Mouse (Mus musculus): Measurements from ENCODE around the gene Klf16. TPM values are rescaled to one million over a fixed set of nuclear protein-coding genes. Genes with fewer than 3 reads are reported as not detected.

Gene Klf16
- total and polyA plus RNA-seq, 2 experiments from 2014 or later, result 14.1 to 18.7 TPM

- H3K9me3 ChIP-seq (ENCODE audit: low read length), result no peaks in the 10 kb centered on the region
- TF ChIP-seq CTCF (IDR thresholded peaks at IDR 0.05; ENCODE audit: low read depth), result no peak
- peaks cover 26% of the 10 kb centered on the region for H3K4me1 ChIP-seq (ENCODE audit: insufficient read depth)
- no peak overlapping the region for H3K9ac ChIP-seq
- H3K36me3 ChIP-seq (ENCODE audit: insufficient read depth), result 0 out of 2 replicates have a peak, but pooled peaks cover 7% of the 10 kb centered on the region
- ATAC-seq (no peak), DNase-seq (no peak)
- no peak overlapping the region for H3K27ac ChIP-seq (ENCODE audit: low read depth, low read length)
- no peaks in the 10 kb centered on the region for H3K27me3 ChIP-seq (ENCODE audit: insufficient read depth, low read length)
- WGBS, result 93% methylated on average over 2 of the region's 2 CpGs
- no peak overlapping the region for H3K4me2 ChIP-seq (ENCODE audit: low read depth)
- no peak overlapping the region for H3K4me3 ChIP-seq (ENCODE audit: low read depth, low read length)
Observed at GRCm38 (mm10) chr10:80572477-80572876, 4.6 kb downstream of the Klf16 start.

DNA sequence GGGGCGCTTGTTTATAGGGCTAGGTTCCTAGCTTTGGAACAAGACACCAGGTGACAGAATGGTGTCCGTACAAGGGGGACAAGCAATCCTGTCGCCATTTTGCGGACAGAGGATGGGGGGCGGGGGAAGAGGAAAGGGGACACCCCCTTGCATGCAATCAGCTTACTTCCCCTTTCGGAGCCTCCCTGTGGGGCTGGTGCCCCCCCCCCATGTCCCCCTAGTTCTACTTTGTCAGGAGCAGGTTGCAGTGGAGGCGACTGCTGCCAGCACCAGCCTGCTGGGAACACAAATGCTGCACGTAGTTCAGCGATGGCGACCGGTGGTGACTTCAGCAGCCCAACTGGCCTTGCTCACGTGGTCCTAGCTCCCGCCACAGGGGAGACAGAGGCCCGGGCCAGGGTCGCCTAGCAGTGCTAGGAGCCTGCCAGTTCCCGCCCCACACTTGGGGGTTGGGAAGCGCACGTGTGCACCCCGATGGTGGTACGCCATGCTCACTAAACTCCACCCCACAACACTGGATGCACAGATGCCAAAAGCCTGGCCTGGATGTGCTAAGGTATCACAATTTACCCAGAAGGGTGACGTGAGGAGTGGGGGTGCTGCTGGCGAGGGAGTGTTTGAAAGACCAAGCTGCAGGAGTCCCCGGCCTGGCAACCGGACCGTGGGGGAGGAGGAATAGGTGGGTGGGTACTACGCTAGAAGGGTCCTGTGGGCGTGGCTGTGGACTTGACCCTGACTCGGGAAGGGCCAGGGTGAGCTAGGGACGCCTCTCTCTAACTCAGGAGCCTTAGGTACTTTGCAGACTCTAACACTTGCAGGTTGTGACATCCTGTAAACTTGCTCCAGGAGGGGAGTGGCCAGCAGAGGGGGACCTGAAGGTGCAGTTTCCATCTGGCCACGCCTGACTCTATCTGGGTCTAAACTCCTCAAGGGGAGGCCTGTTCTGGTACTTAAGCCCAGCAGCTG lies 6.0 kb downstream of the Klf16 start:
- DNase-seq, result no peak
- 0 out of 2 replicates have a peak overlapping the region, but pooled peaks have one; percentile 15 for H3K27ac ChIP-seq (ENCODE audit: low read depth, low read length)
- ATAC-seq, result peak; percentile 30
- no peaks in the 10 kb centered on the region for H3K9me3 ChIP-seq (ENCODE audit: low read length)
- no peaks in the 10 kb centered on the region for H3K27me3 ChIP-seq (ENCODE audit: insufficient read depth, low read length)
- peaks cover 36% of the 10 kb centered on the region for H3K4me1 ChIP-seq (ENCODE audit: insufficient read depth)
- TF ChIP-seq CTCF (IDR thresholded peaks at IDR 0.05; ENCODE audit: low read depth), result no peak
- H3K4me2 ChIP-seq (ENCODE audit: low read depth), result peak overlapping the region; percentile 18
- WGBS, result 18% methylated on average over 30 of the region's 30 CpGs
- peak overlapping the region; percentile 37 for H3K9ac ChIP-seq
- H3K4me3 ChIP-seq (ENCODE audit: low read depth, low read length), result no peak overlapping the region
- H3K36me3 ChIP-seq (ENCODE audit: insufficient read depth), result 0 out of 2 replicates have a peak, but pooled peaks cover 7% of the 10 kb centered on the region

GRCm38 (mm10) chr10:80570419-80570818 lies 6.7 kb downstream of the Klf16 start:
- Histone ChIP-seq H3K27me3 (ENCODE audit: insufficient read depth, low read length) (no peaks in the 10 kb centered on the region), H3K4me2 (ENCODE audit: low read depth) (peak overlapping the region; percentile 18; the same call in 1 of the 2 replicates), H3K9me3 (ENCODE audit: low read length) (no peaks in the 10 kb centered on the region), H3K9ac (no peak overlapping the region), H3K4me1 (ENCODE audit: insufficient read depth) (peaks cover 29% of the 10 kb centered on the region), H3K4me3 (ENCODE audit: low read depth, low read length) (no peak overlapping the region), H3K27ac (ENCODE audit: low read depth, low read length) (0 out of 2 replicates have a peak overlapping the region, but pooled peaks have one; percentile 15), H3K36me3 (ENCODE audit: insufficient read depth) (0 out of 2 replicates have a peak, but pooled peaks cover 7% of the 10 kb centered on the region)
- TF ChIP-seq CTCF (IDR thresholded peaks at IDR 0.05; ENCODE audit: low read depth), result no peak
- ATAC-seq (no peak), DNase-seq (no peak)
- 89% methylated on average over 10 of the region's 10 CpGs for WGBS

- Histone ChIP-seq H3K36me3 (ENCODE audit: insufficient read depth) (0 out of 2 replicates have a peak, but pooled peaks cover 7% of the 10 kb centered on the region), H3K9me3 (ENCODE audit: low read length) (no peaks in the 10 kb centered on the region), H3K27me3 (ENCODE audit: insufficient read depth, low read length) (no peaks in the 10 kb centered on the region), H3K4me3 (ENCODE audit: low read depth, low read length) (no peak overlapping the region), H3K4me1 (ENCODE audit: insufficient read depth) (peaks cover 24% of the 10 kb centered on the region), H3K27ac (ENCODE audit: low read depth, low read length) (no peak overlapping the region), H3K4me2 (ENCODE audit: low read depth) (no peak overlapping the region), H3K9ac (no peak overlapping the region)
- no peak for TF ChIP-seq CTCF (IDR thresholded peaks at IDR 0.05; ENCODE audit: low read depth)
- DNase-seq (no peak), ATAC-seq (no peak)
- WGBS, result 43% methylated on average over 10 of the region's 10 CpGs
Observed at GRCm38 (mm10) chr10:80569664-80570066, 7.5 kb downstream of the Klf16 start.

DNA sequence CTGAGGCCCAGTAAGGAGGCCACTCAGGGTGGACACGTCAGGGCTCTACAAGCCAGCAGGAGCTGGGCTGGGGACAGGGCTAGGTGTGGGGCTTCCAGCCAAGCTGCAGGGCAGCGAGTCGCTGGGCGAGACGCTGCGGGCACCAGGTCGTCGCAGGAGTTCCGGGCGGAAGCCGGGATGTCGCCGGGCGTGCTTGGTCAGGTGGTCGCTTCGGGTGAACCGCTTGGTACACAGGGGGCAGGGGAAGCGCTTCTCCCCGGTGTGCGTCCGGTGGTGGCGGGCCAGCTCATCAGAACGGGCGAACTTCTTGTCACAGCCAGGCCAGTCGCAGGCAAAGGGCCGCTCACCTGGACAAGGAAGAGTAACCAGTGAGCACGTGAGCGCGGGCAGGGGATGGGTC lies 8.2 kb downstream of the Klf16 start:
- DNase-seq, result no peak

DNA sequence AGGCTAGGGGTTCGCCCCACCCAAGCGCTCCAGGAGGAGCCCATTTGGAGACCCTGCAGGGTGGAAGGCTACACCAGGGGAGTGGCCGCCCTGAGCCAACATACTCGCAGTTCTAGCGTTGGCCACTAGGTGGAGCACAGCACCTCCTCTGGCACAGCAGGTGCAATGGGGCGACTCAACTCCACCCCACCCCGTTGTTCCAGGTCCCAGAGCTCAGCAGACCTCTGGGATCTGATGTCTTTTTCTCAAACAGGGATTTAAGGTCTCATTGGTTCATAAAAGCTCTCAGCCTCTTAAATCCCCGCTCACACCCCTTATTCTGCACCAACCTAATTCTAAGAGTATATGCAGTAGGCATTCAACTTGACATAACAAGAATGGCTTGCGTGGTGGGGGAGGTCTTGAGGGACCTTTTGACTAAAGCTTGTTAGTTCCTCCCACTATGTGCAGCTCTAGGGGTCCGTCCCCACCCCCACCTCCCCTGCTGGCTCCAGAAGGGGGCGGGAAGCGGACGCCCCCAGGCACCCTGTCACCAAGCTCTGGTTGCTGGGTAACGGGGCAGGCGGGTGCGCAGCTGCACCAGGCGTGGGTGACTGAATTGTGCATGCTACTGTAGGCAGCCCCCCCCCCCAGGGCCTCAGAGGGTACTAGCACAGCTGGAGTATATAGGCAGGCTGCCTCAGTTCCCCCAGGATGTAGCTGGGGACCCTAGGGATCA lies 10.6 kb downstream of the Klf16 start:
- H3K9me3 ChIP-seq (ENCODE audit: low read length), result no peaks in the 10 kb centered on the region
- DNase-seq (peak; percentile 89), ATAC-seq (peak; percentile 87)
- H3K27ac ChIP-seq (ENCODE audit: low read depth, low read length), result peak overlapping the region; percentile 79
- no peak overlapping the region for H3K4me3 ChIP-seq (ENCODE audit: low read depth, low read length)
- H3K4me1 ChIP-seq (ENCODE audit: insufficient read depth), result peaks cover 29% of the 10 kb centered on the region
- 12% methylated on average over 17 of the region's 17 CpGs for WGBS
- TF ChIP-seq CTCF (IDR thresholded peaks at IDR 0.05; ENCODE audit: low read depth), result peak; percentile 97
- no peaks in the 10 kb centered on the region for H3K27me3 ChIP-seq (ENCODE audit: insufficient read depth, low read length)
- 0 out of 2 replicates have a peak, but pooled peaks cover 7% of the 10 kb centered on the region for H3K36me3 ChIP-seq (ENCODE audit: insufficient read depth)
- H3K9ac ChIP-seq, result peak overlapping the region; percentile 37
- H3K4me2 ChIP-seq (ENCODE audit: low read depth), result peak overlapping the region; percentile 39

More for the DNA sequence above, 8.2 kb downstream of the Klf16 start:
- no peak overlapping the region for H3K4me3 ChIP-seq (ENCODE audit: low read depth, low read length)
- H3K27ac ChIP-seq (ENCODE audit: low read depth, low read length), result no peak overlapping the region
- no peak overlapping the region for H3K4me2 ChIP-seq (ENCODE audit: low read depth)
- H3K4me1 ChIP-seq (ENCODE audit: insufficient read depth), result peaks cover 21% of the 10 kb centered on the region
- H3K36me3 ChIP-seq (ENCODE audit: insufficient read depth), result 0 out of 2 replicates have a peak, but pooled peaks cover 7% of the 10 kb centered on the region
- no peak for ATAC-seq
- 95% methylated on average over 29 of the region's 29 CpGs for WGBS
- H3K9me3 ChIP-seq (ENCODE audit: low read length), result no peaks in the 10 kb centered on the region
- no peaks in the 10 kb centered on the region for H3K27me3 ChIP-seq (ENCODE audit: insufficient read depth, low read length)
- no peak overlapping the region for H3K9ac ChIP-seq
- no peak for TF ChIP-seq CTCF (IDR thresholded peaks at IDR 0.05; ENCODE audit: low read depth)

All from forebrain, postnatal 0 days (tissue).